Mouse (Mus musculus): Measurements from ENCODE around the gene Tango2. TPM values are rescaled to one million over a fixed set of nuclear protein-coding genes. Genes with fewer than 3 reads are reported as not detected.
A peak's percentile ranks its signal among the peaks of the same experiment; 100 is the strongest.

Tango2 gene
- polyA plus RNA-seq, 1 experiment from 2014 or later = 50.3 TPM

- 70% methylated on average over 6 of the region's 6 CpGs for WGBS
- H3K9me3 ChIP-seq (replicated peaks) = no peaks in the 10 kb centered on the region
- no peak overlapping the region for H3K27ac ChIP-seq (ENCODE audit: poor library complexity, severe bottlenecking)
- H3K4me3 ChIP-seq = no peak overlapping the region
- no peak overlapping the region for H3K4me2 ChIP-seq
- peaks cover 29% of the 10 kb centered on the region for H3K4me1 ChIP-seq (replicated peaks)
- no peaks in the 10 kb centered on the region for H3K36me3 ChIP-seq
- H3K9ac ChIP-seq = no peak overlapping the region
- no peaks in the 10 kb centered on the region for H3K27me3 ChIP-seq (replicated peaks)
- no peak for ATAC-seq (ENCODE audit: insufficient number of reproducible peaks, low FRiP score)
Measured at GRCm38 (mm10) chr16:18381621-18382258, 33.8 kb upstream of the Tango2 start.

- no peak for ATAC-seq (ENCODE audit: insufficient number of reproducible peaks, low FRiP score)
- Histone ChIP-seq H3K9ac (no peak overlapping the region), H3K4me2 (no peak overlapping the region), H3K36me3 (no peaks in the 10 kb centered on the region), H3K9me3 (replicated peaks) (no peaks in the 10 kb centered on the region), H3K4me1 (replicated peaks) (peaks cover 30% of the 10 kb centered on the region), H3K27ac (ENCODE audit: poor library complexity, severe bottlenecking) (no peak overlapping the region), H3K4me3 (no peak overlapping the region), H3K27me3 (replicated peaks) (no peaks in the 10 kb centered on the region)
- 57% methylated on average over 6 of the region's 6 CpGs for WGBS
Measured at GRCm38 (mm10) chr16:18380495-18381063, 32.7 kb upstream of the Tango2 start.

GRCm38 (mm10) chr16:18379338-18380001 is 31.6 kb upstream of the Tango2 start:
- ATAC-seq (ENCODE audit: insufficient number of reproducible peaks, low FRiP score) = no peak
- no peaks in the 10 kb centered on the region for H3K27me3 ChIP-seq (replicated peaks)
- H3K4me3 ChIP-seq = no peak overlapping the region
- H3K4me2 ChIP-seq = no peak overlapping the region
- H3K27ac ChIP-seq (ENCODE audit: poor library complexity, severe bottlenecking) = no peak overlapping the region
- H3K9ac ChIP-seq = no peak overlapping the region
- peaks cover 30% of the 10 kb centered on the region for H3K4me1 ChIP-seq (replicated peaks)
- no peaks in the 10 kb centered on the region for H3K9me3 ChIP-seq (replicated peaks)
- H3K36me3 ChIP-seq = no peaks in the 10 kb centered on the region
- 67% methylated on average over 8 of the region's 8 CpGs for WGBS

GRCm38 (mm10) chr16:18378489-18378888 is 30.6 kb upstream of the Tango2 start:
- peaks cover 28% of the 10 kb centered on the region for H3K4me1 ChIP-seq (replicated peaks)
- 46% methylated on average over 1 of the region's 1 CpGs for WGBS
- H3K27ac ChIP-seq (ENCODE audit: poor library complexity, severe bottlenecking) = no peak overlapping the region
- no peaks in the 10 kb centered on the region for H3K36me3 ChIP-seq
- H3K9me3 ChIP-seq (replicated peaks) = no peaks in the 10 kb centered on the region
- no peak overlapping the region for H3K9ac ChIP-seq
- H3K4me3 ChIP-seq = no peak overlapping the region
- no peaks in the 10 kb centered on the region for H3K27me3 ChIP-seq (replicated peaks)
- no peak for ATAC-seq (ENCODE audit: insufficient number of reproducible peaks, low FRiP score)
- H3K4me2 ChIP-seq = no peak overlapping the region

GRCm38 (mm10) chr16:18377203-18377602 is 29.3 kb upstream of the Tango2 start:
- no peak overlapping the region for H3K4me3 ChIP-seq
- peaks cover 25% of the 10 kb centered on the region for H3K4me1 ChIP-seq (replicated peaks)
- no peaks in the 10 kb centered on the region for H3K27me3 ChIP-seq (replicated peaks)
- no peaks in the 10 kb centered on the region for H3K36me3 ChIP-seq
- H3K9ac ChIP-seq = 0 out of 2 replicates have a peak overlapping the region, but pooled peaks have one; percentile 42
- no peaks in the 10 kb centered on the region for H3K9me3 ChIP-seq (replicated peaks)
- 25% methylated on average over 3 of the region's 3 CpGs for WGBS
- ATAC-seq (ENCODE audit: insufficient number of reproducible peaks, low FRiP score) = no peak
- 0 out of 2 replicates have a peak overlapping the region, but pooled peaks have one; percentile 10 for H3K27ac ChIP-seq (ENCODE audit: poor library complexity, severe bottlenecking)
- H3K4me2 ChIP-seq = no peak overlapping the region

GRCm38 (mm10) chr16:18376297-18376954 is 28.5 kb upstream of the Tango2 start:
- WGBS = 74% methylated on average over 6 of the region's 7 CpGs
- Histone ChIP-seq H3K4me3 (no peak overlapping the region), H3K4me2 (no peak overlapping the region), H3K4me1 (replicated peaks) (peaks cover 25% of the 10 kb centered on the region), H3K9ac (no peak overlapping the region), H3K27me3 (replicated peaks) (no peaks in the 10 kb centered on the region), H3K27ac (ENCODE audit: poor library complexity, severe bottlenecking) (no peak overlapping the region), H3K36me3 (no peaks in the 10 kb centered on the region), H3K9me3 (replicated peaks) (no peaks in the 10 kb centered on the region)
- ATAC-seq (ENCODE audit: insufficient number of reproducible peaks, low FRiP score) = no peak

GRCm38 (mm10) chr16:18373632-18374031 is 25.7 kb upstream of the Tango2 start:
- Histone ChIP-seq H3K9me3 (replicated peaks) (no peaks in the 10 kb centered on the region), H3K27ac (ENCODE audit: poor library complexity, severe bottlenecking) (no peak overlapping the region), H3K4me1 (replicated peaks) (peaks cover 14% of the 10 kb centered on the region), H3K27me3 (replicated peaks) (no peaks in the 10 kb centered on the region), H3K36me3 (no peaks in the 10 kb centered on the region), H3K4me2 (no peak overlapping the region), H3K4me3 (no peak overlapping the region), H3K9ac (no peak overlapping the region)
- WGBS = 88% methylated on average over 4 of the region's 4 CpGs
- no peak for ATAC-seq (ENCODE audit: insufficient number of reproducible peaks, low FRiP score)

- Histone ChIP-seq H3K27ac (ENCODE audit: poor library complexity, severe bottlenecking) (no peak overlapping the region), H3K4me1 (replicated peaks) (0 out of 2 replicates have a peak, but pooled peaks cover 4% of the 10 kb centered on the region), H3K4me2 (no peak overlapping the region), H3K36me3 (no peaks in the 10 kb centered on the region), H3K9me3 (replicated peaks) (no peaks in the 10 kb centered on the region), H3K9ac (no peak overlapping the region), H3K27me3 (replicated peaks) (no peaks in the 10 kb centered on the region), H3K4me3 (no peak overlapping the region)
- 61% methylated on average over 3 of the region's 3 CpGs for WGBS
- ATAC-seq (ENCODE audit: insufficient number of reproducible peaks, low FRiP score) = no peak
Measured at GRCm38 (mm10) chr16:18370197-18370596, 22.3 kb upstream of the Tango2 start.

- 84% methylated on average over 4 of the region's 4 CpGs for WGBS
Measured at GRCm38 (mm10) chr16:18366849-18367248, 18.9 kb upstream of the Tango2 start.

GRCm38 (mm10) chr16:18362948-18363347 is 15.0 kb upstream of the Tango2 start:
- Histone ChIP-seq H3K27me3 (replicated peaks) (no peaks in the 10 kb centered on the region), H3K27ac (ENCODE audit: poor library complexity, severe bottlenecking) (no peak overlapping the region), H3K4me1 (replicated peaks) (no peaks in the 10 kb centered on the region), H3K4me3 (no peak overlapping the region), H3K9ac (no peak overlapping the region), H3K9me3 (replicated peaks) (0 out of 2 replicates have a peak, but pooled peaks cover 4% of the 10 kb centered on the region), H3K4me2 (no peak overlapping the region), H3K36me3 (no peaks in the 10 kb centered on the region)
- no peak for ATAC-seq (ENCODE audit: insufficient number of reproducible peaks, low FRiP score)
- WGBS = 74% methylated on average over 8 of the region's 8 CpGs

More at GRCm38 (mm10) chr16:18366849-18367248, 18.9 kb upstream of the Tango2 start:
- Histone ChIP-seq H3K9ac (no peak overlapping the region), H3K27ac (ENCODE audit: poor library complexity, severe bottlenecking) (no peak overlapping the region), H3K27me3 (replicated peaks) (no peaks in the 10 kb centered on the region), H3K4me2 (no peak overlapping the region), H3K4me3 (no peak overlapping the region), H3K36me3 (no peaks in the 10 kb centered on the region), H3K9me3 (replicated peaks) (0 out of 2 replicates have a peak, but pooled peaks cover 4% of the 10 kb centered on the region), H3K4me1 (replicated peaks) (0 out of 2 replicates have a peak, but pooled peaks cover 4% of the 10 kb centered on the region)
- ATAC-seq (ENCODE audit: insufficient number of reproducible peaks, low FRiP score) = no peak

Measured in heart, embryonic 12.5 days (tissue).